Mouse (Mus musculus) intestine, embryonic 15.5 days (tissue): ENCODE data around the gene Arl4d. TPM values are rescaled to one million over a fixed set of nuclear protein-coding genes. Genes with fewer than 3 reads are reported as not detected.

Experiments used
- ATAC-seq: fragments of 200-750 bp; cut with Nextera tagmentation; 2 replicates; pipeline ENCODE4 v1.8.0; 2017; ENCODE audit warnings: moderate TSS enrichment, moderate library complexity
- H3K27ac ChIP-seq: fragments of 300-500 bp; sonication (generic); 2 replicates; pipeline ENCODE4 v1.5.1; 2015; ENCODE audit warnings: mild to moderate bottlenecking, inconsistent platforms
- H3K27me3 ChIP-seq: fragments of 300-500 bp; sonication (generic); replicated peaks from 2 replicates; pipeline ENCODE4 v1.6.1; 2015; ENCODE audit warnings: inconsistent platforms
- H3K36me3 ChIP-seq: fragments of 300-500 bp; sonication (generic); 2 replicates; pipeline ENCODE4 v1.6.1; 2015; ENCODE audit warnings: inconsistent platforms
- H3K4me1 ChIP-seq: fragments of 300-500 bp; sonication (generic); replicated peaks from 2 replicates; pipeline ENCODE4 v1.6.1; 2015; ENCODE audit warnings: inconsistent platforms
- H3K4me2 ChIP-seq: fragments of 300-500 bp; sonication (generic); replicated peaks from 2 replicates; pipeline ENCODE4 v1.6.1; 2015; ENCODE audit warnings: mild to moderate bottlenecking, inconsistent platforms
- H3K4me3 ChIP-seq: fragments of 300-500 bp; sonication (generic); replicated peaks from 2 replicates; pipeline ENCODE4 v1.5.1; 2015; ENCODE audit warnings: inconsistent platforms
- H3K9ac ChIP-seq: fragments of 300-500 bp; sonication (generic); 2 replicates; pipeline ENCODE4 v1.6.1; 2015; ENCODE audit warnings: inconsistent platforms
- H3K9me3 ChIP-seq: fragments of 300-500 bp; sonication (generic); 2 replicates; pipeline ENCODE4 v1.6.1; 2016; ENCODE audit warnings: inconsistent platforms
- WGBS: fragments of 180-500 bp; shearing (Covaris S2); methylation state at CpG from one replicate; pipeline ENCODE4 v1.1.7; 2015; 5-methylcytosine and 5-hydroxymethylcytosine counted together
- polyA plus RNA-seq: library from polyadenylated mRNA; unstranded; fragments of >200 nt; fragmentation: Nextera tagmentation; extraction: Ambion mirVana; gene quantifications from 2 replicates; pipeline ENCODE4 v1.2.1, GENCODE M21; 2015

Gene Arl4d
- polyA plus RNA-seq, 1 experiment from 2014 or later = 7.8 TPM

DNA sequence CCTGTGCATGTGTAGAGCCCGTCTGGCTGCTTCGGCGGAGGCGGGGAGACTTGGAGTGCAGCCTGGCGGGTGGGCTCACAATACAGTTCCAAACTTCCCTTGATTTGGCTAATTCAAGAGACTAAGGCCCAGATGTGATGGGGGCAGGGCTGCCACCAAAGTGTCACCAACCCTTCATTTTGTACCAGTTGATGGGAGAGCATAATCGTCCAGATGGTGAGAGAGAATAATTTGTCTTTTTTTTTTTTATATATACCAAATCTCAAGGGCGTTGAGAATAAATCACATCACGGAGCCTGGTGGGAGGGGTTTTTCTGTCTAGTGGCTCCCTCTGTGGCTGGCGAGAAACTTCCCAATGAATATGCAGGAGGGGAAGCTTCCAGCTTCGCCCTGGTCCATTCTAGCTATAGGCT is 24.4 kb downstream of the Arl4d start:
- H3K27ac ChIP-seq = no peak overlapping the region
- no peak overlapping the region for H3K4me2 ChIP-seq
- ATAC-seq = no peak
- H3K36me3 ChIP-seq = no peaks in the 10 kb centered on the region
- no peak overlapping the region for H3K9ac ChIP-seq
- H3K4me1 ChIP-seq = peaks cover 10% of the 10 kb centered on the region
- H3K4me3 ChIP-seq = no peak overlapping the region
- no peaks in the 10 kb centered on the region for H3K9me3 ChIP-seq
- no peaks in the 10 kb centered on the region for H3K27me3 ChIP-seq
- 75% methylated on average over 10 of the region's 10 CpGs for WGBS

DNA sequence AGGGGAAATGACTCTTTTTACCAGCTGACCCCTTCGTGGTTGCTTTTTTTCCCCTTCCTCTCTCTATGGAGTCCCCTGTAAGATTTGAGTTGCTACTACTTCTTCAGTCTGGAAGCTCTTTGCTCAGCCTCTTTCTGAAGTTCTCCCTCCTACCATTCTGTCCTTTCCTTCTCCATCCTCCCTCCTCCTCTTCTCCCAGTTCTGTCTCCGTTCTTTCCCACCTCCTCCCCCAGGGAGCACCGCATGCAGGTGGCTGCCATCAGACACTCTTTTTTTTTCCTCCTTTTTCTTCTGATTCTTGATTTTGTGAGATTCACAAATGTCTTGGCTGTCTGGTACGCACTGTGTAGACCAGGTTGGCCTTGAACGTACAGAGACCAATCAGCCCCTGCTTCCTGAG is 25.0 kb downstream of the Arl4d start:
- Histone ChIP-seq H3K9ac (no peak overlapping the region), H3K27me3 (no peaks in the 10 kb centered on the region), H3K9me3 (no peaks in the 10 kb centered on the region), H3K4me2 (no peak overlapping the region), H3K36me3 (no peaks in the 10 kb centered on the region), H3K4me3 (no peak overlapping the region), H3K27ac (no peak overlapping the region), H3K4me1 (peaks cover 11% of the 10 kb centered on the region)
- 71% methylated on average over 5 of the region's 5 CpGs for WGBS
- ATAC-seq = no peak

DNA sequence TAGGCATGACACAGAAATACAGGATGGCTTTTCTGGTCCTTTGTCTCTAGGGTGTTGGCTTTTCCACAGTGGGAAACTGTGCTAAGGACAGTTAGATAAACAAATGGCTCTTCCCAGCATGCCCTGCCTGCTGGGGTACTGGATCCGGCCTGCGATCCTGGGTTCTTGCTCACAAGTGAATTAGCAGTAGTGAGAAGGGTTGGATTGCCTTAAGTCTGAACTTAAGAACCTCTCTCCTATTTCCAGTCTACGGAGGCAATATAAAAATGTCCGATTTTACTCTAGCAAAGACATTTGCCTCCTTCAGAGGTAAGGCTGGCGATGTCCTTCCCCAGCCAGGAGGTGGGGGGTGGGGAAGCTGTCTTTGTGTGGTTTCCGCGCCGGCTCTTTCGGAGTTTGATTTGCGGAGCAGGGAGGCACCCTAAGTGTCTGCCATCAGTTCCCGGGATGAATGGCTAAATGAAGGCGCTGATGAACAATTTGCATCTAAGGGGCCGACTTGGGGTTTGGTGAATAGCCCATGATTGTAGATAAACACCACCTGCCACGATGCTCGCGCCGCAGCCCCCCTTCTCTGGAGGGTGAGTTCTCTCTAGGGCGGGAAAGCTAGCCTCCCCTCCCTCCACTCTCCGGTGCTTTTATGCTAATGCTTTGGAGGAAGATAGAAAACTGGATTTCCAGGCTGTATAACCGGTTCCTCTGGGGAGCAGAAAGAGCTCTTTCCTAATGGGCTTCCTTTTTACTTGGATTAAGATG is 30.7 kb downstream of the Arl4d start:
- Histone ChIP-seq H3K27ac (peak overlapping the region; percentile 2), H3K9me3 (no peaks in the 10 kb centered on the region), H3K4me2 (peak overlapping the region; percentile 63), H3K27me3 (no peaks in the 10 kb centered on the region), H3K36me3 (no peaks in the 10 kb centered on the region), H3K4me1 (peaks cover 24% of the 10 kb centered on the region), H3K4me3 (peak overlapping the region; percentile 26), H3K9ac (peak overlapping the region; percentile 36)
- peak; percentile 69 for ATAC-seq
- 4% methylated on average over 20 of the region's 20 CpGs for WGBS

- Histone ChIP-seq H3K27ac (no peak overlapping the region), H3K36me3 (no peaks in the 10 kb centered on the region), H3K9me3 (no peaks in the 10 kb centered on the region), H3K4me3 (no peak overlapping the region), H3K4me2 (no peak overlapping the region), H3K9ac (no peak overlapping the region), H3K4me1 (peaks cover 24% of the 10 kb centered on the region), H3K27me3 (no peaks in the 10 kb centered on the region)
- ATAC-seq = no peak
- 86% methylated on average over 9 of the region's 9 CpGs for WGBS
Observed at GRCm38 (mm10) chr11:101697156-101697861, 32.0 kb downstream of the Arl4d start.

- H3K36me3 ChIP-seq = no peaks in the 10 kb centered on the region
- H3K4me3 ChIP-seq = no peak overlapping the region
- H3K9me3 ChIP-seq = no peaks in the 10 kb centered on the region
- no peak overlapping the region for H3K9ac ChIP-seq
- no peak for ATAC-seq
- H3K4me1 ChIP-seq = peaks cover 24% of the 10 kb centered on the region
- H3K4me2 ChIP-seq = no peak overlapping the region
- no peaks in the 10 kb centered on the region for H3K27me3 ChIP-seq
- no peak overlapping the region for H3K27ac ChIP-seq
Observed at GRCm38 (mm10) chr11:101698114-101698513, 32.8 kb downstream of the Arl4d start.

- Histone ChIP-seq H3K27ac (no peak overlapping the region), H3K36me3 (no peaks in the 10 kb centered on the region), H3K9me3 (no peaks in the 10 kb centered on the region), H3K27me3 (no peaks in the 10 kb centered on the region), H3K9ac (no peak overlapping the region), H3K4me2 (no peak overlapping the region), H3K4me1 (peaks cover 33% of the 10 kb centered on the region), H3K4me3 (no peak overlapping the region)
- ATAC-seq = no peak
- WGBS = 92% methylated on average over 1 of the region's 1 CpGs
Observed at GRCm38 (mm10) chr11:101699556-101699955, 34.2 kb downstream of the Arl4d start.

DNA sequence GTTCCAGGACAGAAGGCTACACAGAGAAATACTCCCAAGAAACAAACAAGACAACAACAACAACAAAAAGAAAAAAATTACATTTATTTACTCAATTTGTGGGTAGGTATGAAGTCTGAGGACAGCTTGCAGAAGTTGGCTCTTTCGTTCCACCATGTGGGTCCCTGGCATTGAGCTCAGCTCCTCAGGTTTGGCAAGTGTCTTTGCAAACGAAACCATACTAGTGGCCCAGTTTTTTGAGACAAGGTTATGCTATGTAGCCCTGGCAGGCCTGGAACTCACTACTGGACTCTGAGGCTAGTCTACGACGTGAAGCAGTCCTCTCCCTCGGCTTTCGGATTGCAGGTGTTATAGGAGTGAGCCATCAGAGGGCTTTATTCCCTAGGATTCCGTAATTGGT is 34.6 kb downstream of the Arl4d start:
- 0 out of 2 replicates have a peak overlapping the region, but pooled peaks have one; percentile 3 for H3K9ac ChIP-seq
- no peak overlapping the region for H3K27ac ChIP-seq
- H3K27me3 ChIP-seq = no peaks in the 10 kb centered on the region
- H3K36me3 ChIP-seq = no peaks in the 10 kb centered on the region
- no peak overlapping the region for H3K4me3 ChIP-seq
- no peak overlapping the region for H3K4me2 ChIP-seq
- H3K9me3 ChIP-seq = no peaks in the 10 kb centered on the region
- peaks cover 33% of the 10 kb centered on the region for H3K4me1 ChIP-seq
- ATAC-seq = no peak
- WGBS = 58% methylated on average over 7 of the region's 7 CpGs

GRCm38 (mm10) chr11:101700446-101700845 is 35.1 kb downstream of the Arl4d start:
- Histone ChIP-seq H3K4me3 (no peak overlapping the region), H3K4me1 (peaks cover 31% of the 10 kb centered on the region), H3K9me3 (no peaks in the 10 kb centered on the region), H3K27me3 (no peaks in the 10 kb centered on the region), H3K36me3 (no peaks in the 10 kb centered on the region), H3K27ac (no peak overlapping the region), H3K9ac (0 out of 2 replicates have a peak overlapping the region, but pooled peaks have one; percentile 3), H3K4me2 (peak overlapping the region; percentile 26; the same call in 1 of the 2 replicates)
- WGBS = 9% methylated on average over 12 of the region's 12 CpGs
- ATAC-seq = peak; percentile 34; the same call in 1 of the 2 replicates

- H3K27me3 ChIP-seq = no peaks in the 10 kb centered on the region
- 0 out of 2 replicates have a peak overlapping the region, but pooled peaks have one; percentile 20 for H3K4me2 ChIP-seq
- no peak for ATAC-seq
- H3K9me3 ChIP-seq = no peaks in the 10 kb centered on the region
- H3K4me3 ChIP-seq = no peak overlapping the region
- no peak overlapping the region for H3K27ac ChIP-seq
- H3K9ac ChIP-seq = no peak overlapping the region
- 21% methylated on average over 5 of the region's 5 CpGs for WGBS
- H3K36me3 ChIP-seq = no peaks in the 10 kb centered on the region
- peaks cover 16% of the 10 kb centered on the region for H3K4me1 ChIP-seq
Observed at GRCm38 (mm10) chr11:101704081-101704480, 38.7 kb downstream of the Arl4d start.

GRCm38 (mm10) chr11:101706764-101707448 is 41.6 kb downstream of the Arl4d start:
- Histone ChIP-seq H3K4me1 (peaks cover 9% of the 10 kb centered on the region), H3K9ac (no peak overlapping the region), H3K4me3 (no peak overlapping the region), H3K27ac (no peak overlapping the region), H3K9me3 (no peaks in the 10 kb centered on the region), H3K36me3 (no peaks in the 10 kb centered on the region), H3K27me3 (no peaks in the 10 kb centered on the region), H3K4me2 (no peak overlapping the region)
- ATAC-seq = no peak
- 80% methylated on average over 10 of the region's 10 CpGs for WGBS

DNA sequence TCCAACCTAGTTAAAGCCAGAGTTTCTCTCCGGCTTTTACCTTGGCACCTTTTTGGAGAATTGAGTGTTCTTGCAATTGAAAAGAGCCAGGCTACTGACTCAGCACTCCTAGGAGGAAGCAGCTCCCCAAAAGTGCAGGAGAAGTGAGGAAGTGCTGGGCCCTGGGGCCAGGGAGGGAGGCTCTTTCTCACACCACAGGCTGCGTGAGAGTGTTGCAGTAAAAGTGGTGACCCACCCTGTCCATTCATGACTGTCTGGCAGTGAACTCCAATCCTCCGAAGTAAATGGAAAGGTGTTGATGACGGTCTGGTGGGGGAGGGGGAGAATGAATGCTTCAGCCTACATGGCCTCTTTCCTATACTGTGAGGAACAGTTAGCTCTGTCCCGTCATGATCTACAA is 43.1 kb downstream of the Arl4d start:
- WGBS = 42% methylated on average over 5 of the region's 5 CpGs
- no peak for ATAC-seq

DNA sequence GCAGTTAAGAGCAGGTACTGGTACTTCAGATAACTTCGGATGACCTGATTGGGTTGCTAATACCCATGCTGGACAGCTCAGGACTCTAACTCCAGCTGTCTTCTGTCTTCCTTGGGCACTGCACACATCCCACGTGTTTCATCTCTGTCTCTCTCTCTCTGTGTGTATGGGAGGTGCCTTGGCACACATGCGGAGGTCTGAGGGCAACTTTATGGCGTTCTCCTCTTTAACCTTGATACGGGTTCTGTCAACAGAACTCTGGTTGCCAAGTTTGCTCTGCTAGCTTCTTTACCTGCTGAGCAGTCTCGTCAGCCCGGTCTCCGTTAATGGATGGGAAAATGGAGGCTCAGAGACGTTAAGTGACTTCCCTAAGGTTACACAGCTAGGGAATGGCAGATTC is 47.5 kb downstream of the Arl4d start:
- WGBS = 65% methylated on average over 9 of the region's 9 CpGs
- H3K27ac ChIP-seq = no peak overlapping the region

More for the DNA sequence above, 43.1 kb downstream of the Arl4d start:
- H3K4me3 ChIP-seq = no peak overlapping the region
- no peak overlapping the region for H3K27ac ChIP-seq
- no peaks in the 10 kb centered on the region for H3K36me3 ChIP-seq
- no peak overlapping the region for H3K4me2 ChIP-seq
- peaks cover 6% of the 10 kb centered on the region for H3K4me1 ChIP-seq
- H3K27me3 ChIP-seq = no peaks in the 10 kb centered on the region
- no peaks in the 10 kb centered on the region for H3K9me3 ChIP-seq
- H3K9ac ChIP-seq = no peak overlapping the region

More for the DNA sequence above, 47.5 kb downstream of the Arl4d start:
- Histone ChIP-seq H3K9ac (no peak overlapping the region), H3K27me3 (no peaks in the 10 kb centered on the region), H3K9me3 (no peaks in the 10 kb centered on the region), H3K36me3 (no peaks in the 10 kb centered on the region), H3K4me2 (no peak overlapping the region), H3K4me1 (no peaks in the 10 kb centered on the region), H3K4me3 (no peak overlapping the region)
- ATAC-seq = no peak
